Mouse (Mus musculus) ovary, postnatal 36 days (tissue): ENCODE measurements at regions not wholly inside any gene's neighbourhood (a gene's known extent, or its start where the extent isn't known, plus 50 kb on each side); places are given as distances from the start of the nearest gene placed in this dataset.
"Not testable (repeated sequence)": the region's sequence is repeated elsewhere in the genome, so short reads cannot be mapped to it uniquely, and the experiment has no call there.

Experiments
- DNase-seq: peaks from one replicate; pipeline ENCODE4 v3.0.0; 2022; ENCODE audit warnings: low spot score, mixed read lengths

- DNase-seq: no peak
These were observed 82.8 kb downstream of the Ddx11 start for GRCm38 (mm10) chr17:66206074-66206473.

- not testable (repeated sequence) for DNase-seq
These were observed 84.6 kb downstream of the Ddx11 start for GRCm38 (mm10) chr17:66207653-66208497.

GRCm38 (mm10) chr17:66208803-66209515 is 85.6 kb downstream of the Ddx11 start:
- not testable (repeated sequence) for DNase-seq

- DNase-seq: no peak
These were observed 88.2 kb downstream of the Ddx11 start for GRCm38 (mm10) chr17:66211561-66211960.

GRCm38 (mm10) chr17:66212616-66213015 is 89.3 kb downstream of the Ddx11 start:
- no peak for DNase-seq

GRCm38 (mm10) chr17:66218321-66218720 is 95.0 kb downstream of the Ddx11 start:
- DNase-seq: no peak

- no peak for DNase-seq
These were observed 96.5 kb downstream of the Ddx11 start for GRCm38 (mm10) chr17:66219669-66220435.

- DNase-seq: peak; percentile 45
These were observed 97.9 kb downstream of the Ddx11 start for GRCm38 (mm10) chr17:66221256-66221655.

GRCm38 (mm10) chr17:66223711-66224110 is 100.4 kb downstream of the Ddx11 start:
- no peak for DNase-seq

- DNase-seq: no peak
These were observed 100.9 kb downstream of the Ddx11 start for GRCm38 (mm10) chr17:66224241-66224640.

GRCm38 (mm10) chr17:66232391-66232790 is 109.1 kb downstream of the Ddx11 start:
- no peak for DNase-seq

- no peak for DNase-seq
These were observed 109.6 kb downstream of the Ddx11 start for GRCm38 (mm10) chr17:66232891-66233421.

GRCm38 (mm10) chr17:66233451-66233951 is 110.2 kb downstream of the Ddx11 start:
- DNase-seq: peak; percentile 12

GRCm38 (mm10) chr17:66234432-66234831 is 111.1 kb downstream of the Ddx11 start:
- DNase-seq: no peak

- peak; percentile 81 for DNase-seq
These were observed 111.9 kb downstream of the Ddx11 start for GRCm38 (mm10) chr17:66235096-66235805.

GRCm38 (mm10) chr17:66235806-66236335 is 112.6 kb downstream of the Ddx11 start:
- no peak for DNase-seq

GRCm38 (mm10) chr17:66241868-66242622 is 118.7 kb downstream of the Ddx11 start:
- no peak for DNase-seq

GRCm38 (mm10) chr17:66244183-66244582 is 120.9 kb downstream of the Ddx11 start:
- no peak for DNase-seq

GRCm38 (mm10) chr17:66246031-66246534 is 122.8 kb downstream of the Ddx11 start:
- no peak for DNase-seq

GRCm38 (mm10) chr17:66251495-66251894 is 128.2 kb downstream of the Ddx11 start:
- DNase-seq: no peak
